Mouse (Mus musculus): Measurements from ENCODE around the gene Chit1. TPM values are rescaled to one million over a fixed set of nuclear protein-coding genes. Genes with fewer than 3 reads are reported as not detected.

Chit1 gene
- total and polyA plus RNA-seq, 3 experiments, result not detected

GRCm38 (mm10) chr1:134122195-134122594, 11.2 kb downstream of the Chit1 start:
- peak; percentile 63 to 75 (median 65) for TF ChIP-seq CTCF (IDR thresholded peaks at IDR 0.05 in 2 of 3, conservative IDR thresholded peaks at IDR 0.05 in 1 of 3; ENCODE audit: control insufficient read depth in 1 of 3, insufficient read depth in 1 of 3, low read depth in 2 of 3, low read length in 3 of 3, poor library complexity in 1 of 3, severe bottlenecking in 1 of 3)
- TF ChIP-seq POLR2AphosphoS5 (IDR thresholded peaks at IDR 0.05; ENCODE audit: borderline replicate concordance, low read depth, low read length), result no peak
- TF ChIP-seq RAD21 (IDR thresholded peaks at IDR 0.05; ENCODE audit: low read depth, low read length), result peak; percentile 54
- TF ChIP-seq TBP (IDR thresholded peaks at IDR 0.05; ENCODE audit: low read depth, low read length), result no peak
- no peak for TF ChIP-seq TAL1 (IDR thresholded peaks at IDR 0.05; ENCODE audit: low read length)
- TF ChIP-seq BHLHE40 (IDR thresholded peaks at IDR 0.05; ENCODE audit: borderline replicate concordance, low read depth, low read length), result no peak
- TF ChIP-seq MYC (IDR thresholded peaks at IDR 0.05; ENCODE audit: low read depth, low read length), result no peak
- no peak for TF ChIP-seq MYB (IDR thresholded peaks at IDR 0.05; ENCODE audit: low read depth, low read length)
- TF ChIP-seq SIN3A (IDR thresholded peaks at IDR 0.05; ENCODE audit: low read length), result no peak
- TF ChIP-seq KAT2A (conservative IDR thresholded peaks at IDR 0.05; ENCODE audit: low read depth, low read length), result no peak
- no peak for TF ChIP-seq USF2 (IDR thresholded peaks at IDR 0.05; ENCODE audit: borderline replicate concordance in 1 of 2, insufficient read depth in 1 of 2, low read depth in 1 of 2, low read length in 2 of 2)
- peak; percentile 56; the same call in 1 of the 2 replicates for TF ChIP-seq SMC3 (IDR thresholded peaks at IDR 0.05; ENCODE audit: low read depth, low read length)
- no peak for TF ChIP-seq CHD1 (IDR thresholded peaks at IDR 0.05; ENCODE audit: low read depth, low read length)
- TF ChIP-seq MAZ (IDR thresholded peaks at IDR 0.05; ENCODE audit: low read depth, low read length), result no peak
- no peak for TF ChIP-seq RCOR1 (IDR thresholded peaks at IDR 0.05; ENCODE audit: low read depth, low read length)
- TF ChIP-seq ZC3H11A (IDR thresholded peaks at IDR 0.05; ENCODE audit: low read depth, low read length), result peak; percentile 31
- TF ChIP-seq EP300 (IDR thresholded peaks at IDR 0.05; ENCODE audit: low read depth in 1 of 2, low read length in 2 of 2), result no peak
- TF ChIP-seq GABPA (IDR thresholded peaks at IDR 0.05; ENCODE audit: low read depth, low read length), result no peak
- no peak for TF ChIP-seq ZKSCAN1 (IDR thresholded peaks at IDR 0.05; ENCODE audit: low read depth, low read length)
- Histone ChIP-seq H3K4me3 (ENCODE audit: control insufficient read depth in 1 of 2, insufficient read depth in 1 of 2, low read depth in 2 of 2, low read length in 2 of 2) (no peak overlapping the region), H3K9me3 (replicated peaks; ENCODE audit: insufficient read depth, low read length) (no peaks in the 10 kb centered on the region), H3K27me3 (ENCODE audit: control insufficient read depth in 1 of 2, insufficient read depth in 2 of 2, low read length in 2 of 2) (peaks cover 3 to 10% of the 10 kb centered on the region in 2 experiments), H3K27ac (ENCODE audit: control insufficient read depth, low read depth, low read length) (no peak overlapping the region), H3K9ac (ENCODE audit: control insufficient read depth, low read depth, low read length, poor library complexity, severe bottlenecking) (no peak overlapping the region), H3K36me3 (ENCODE audit: control insufficient read depth in 1 of 2, insufficient read depth in 2 of 2, low read length in 2 of 2) (no peaks in the 10 kb centered on the region), H3K4me1 (ENCODE audit: control insufficient read depth in 1 of 2, insufficient read depth in 2 of 2, low read length in 2 of 2) (no peaks in the 10 kb centered on the region), H3K79me2 (ENCODE audit: control insufficient read depth, insufficient read depth, low read length, poor library complexity) (no peaks in the 10 kb centered on the region)
- DNase-seq (ENCODE audit: low read depth, low spot score), result peak; percentile 57

GRCm38 (mm10) chr1:134133316-134133715, 22.3 kb downstream of the Chit1 start:
- Histone ChIP-seq H3K4me3 (ENCODE audit: control insufficient read depth in 1 of 2, insufficient read depth in 1 of 2, low read depth in 2 of 2, low read length in 2 of 2) (no peak overlapping the region), H3K27ac (ENCODE audit: control insufficient read depth, low read depth, low read length) (no peak overlapping the region), H3K79me2 (ENCODE audit: control insufficient read depth, insufficient read depth, low read length, poor library complexity) (no peaks in the 10 kb centered on the region), H3K9ac (ENCODE audit: control insufficient read depth, low read depth, low read length, poor library complexity, severe bottlenecking) (no peak overlapping the region), H3K36me3 (ENCODE audit: control insufficient read depth in 1 of 2, insufficient read depth in 2 of 2, low read length in 2 of 2) (no peaks in the 10 kb centered on the region), H3K9me3 (replicated peaks; ENCODE audit: insufficient read depth, low read length) (no peaks in the 10 kb centered on the region), H3K4me1 (ENCODE audit: control insufficient read depth in 1 of 2, insufficient read depth in 2 of 2, low read length in 2 of 2) (no peaks in the 10 kb centered on the region), H3K27me3 (ENCODE audit: control insufficient read depth in 1 of 2, insufficient read depth in 2 of 2, low read length in 2 of 2) (peaks cover 4 to 9% of the 10 kb centered on the region in 2 experiments)
- DNase-seq (ENCODE audit: low read depth, low spot score), result no peak
- TF ChIP-seq EP300 (IDR thresholded peaks at IDR 0.05; ENCODE audit: low read depth in 1 of 2, low read length in 2 of 2) (no peak), NELFE (IDR thresholded peaks at IDR 0.05; ENCODE audit: low read depth, low read length) (no peak), POLR2A (IDR thresholded peaks at IDR 0.05; ENCODE audit: control insufficient read depth in 1 of 2, insufficient read depth in 1 of 2, low read depth in 1 of 2, low read length in 2 of 2, poor library complexity in 1 of 2) (no peak)

Data from MEL (cell line).